Comparison of ENCODE assay signal across 15 mouse cellular contexts in genomic region chr10:80966296-80966695, GRCm38 (mm10). TPM values are rescaled to one million over a fixed set of nuclear protein-coding genes. Genes with fewer than 3 reads are reported as not detected.
DNase-seq lines count a peak whose midpoint lies in the region; ATAC-seq and TF ChIP-seq lines count a peak whose summit lies in the region.
"Had no signal": no experiment of that assay in that cellular context is flagged by ENCODE, and none has a peak within 500 bp of the region (broad histone marks: within the 10 kb centered on the region; RNA-seq: fewer than 3 reads in every experiment).

No protein-coding gene starts in this region.

- no peak overlapping the region for H3K4me3 ChIP-seq in liver, postnatal 0 days (ENCODE audit: low read depth, low read length)
- H3K4me3 ChIP-seq in hindbrain, embryonic 11.5 days (ENCODE audit: low read depth, low read length), result no peak overlapping the region
- H3K4me3 ChIP-seq: heart, adult 2 months; hindbrain, embryonic 10.5 days; myocyte had no signal

- H3K9me3 ChIP-seq in liver, postnatal 0 days (ENCODE audit: low read length), result no peaks in the 10 kb centered on the region
- no peaks in the 10 kb centered on the region for H3K9me3 ChIP-seq in hindbrain, embryonic 11.5 days (ENCODE audit: control insufficient read depth, low read length)

- ATAC-seq in liver, postnatal 0 days, result peak; percentile 23; the same call in 1 of the 2 replicates
- no peak for ATAC-seq in hindbrain, embryonic 11.5 days (ENCODE audit: low FRiP score)

- H3K9ac ChIP-seq in liver, postnatal 0 days (replicated peaks), result no peak overlapping the region
- no peak overlapping the region for H3K9ac ChIP-seq in hindbrain, embryonic 11.5 days (ENCODE audit: low read depth, low read length)

- peaks cover 26% of the 10 kb centered on the region for H3K4me1 ChIP-seq in liver, postnatal 0 days (ENCODE audit: insufficient read depth)
- peaks cover 3% of the 10 kb centered on the region for H3K4me1 ChIP-seq in hindbrain, embryonic 11.5 days (replicated peaks; ENCODE audit: control insufficient read depth, insufficient read depth, low read length)

- TF ChIP-seq EP300 in liver, postnatal 0 days (IDR thresholded peaks at IDR 0.05; ENCODE audit: low read depth), result no peak

- no peaks in the 10 kb centered on the region for H3K36me3 ChIP-seq in liver, postnatal 0 days (replicated peaks; ENCODE audit: insufficient read depth, low read length)
- no peaks in the 10 kb centered on the region for H3K36me3 ChIP-seq in hindbrain, embryonic 11.5 days (ENCODE audit: control insufficient read depth, insufficient read depth, low read length)
- H3K36me3 ChIP-seq: hindbrain, embryonic 10.5 days had no signal

- DNase-seq in embryo, embryonic 11 days, result peak; percentile 32
- no peak for DNase-seq in embryo, embryonic 9.5 days (ENCODE audit: extremely low spot score)
- DNase-seq in 3T3-L1 (ENCODE audit: low read depth, low spot score), result peak; percentile 42
- DNase-seq in adrenal gland, postnatal 36 days, result peak; percentile 70 to 78
- DNase-seq in liver, postnatal 0 days, result no peak
- no peak for DNase-seq in heart, adult 11 months
- DNase-seq in hindbrain, embryonic 11.5 days (ENCODE audit: low spot score), result no peak
- no peak for DNase-seq in right cerebral cortex, postnatal 25 days
- DNase-seq: cerebellum, adult 9-11 months; heart, adult 2 months; retina, postnatal 1 day; thymus, postnatal 4 days had no signal

- 53% methylated on average over 12 of the region's 12 CpGs for WGBS in liver, postnatal 0 days (ENCODE audit: insufficient replicate concordance)
- WGBS in hindbrain, embryonic 11.5 days, result 54% methylated on average over 12 of the region's 12 CpGs

- TF ChIP-seq CTCF in liver, postnatal 0 days (IDR thresholded peaks at IDR 0.05; ENCODE audit: low read depth), result no peak

- H3K4me2 ChIP-seq in liver, postnatal 0 days (ENCODE audit: low read depth, low read length), result no peak overlapping the region
- no peak overlapping the region for H3K4me2 ChIP-seq in hindbrain, embryonic 11.5 days (replicated peaks; ENCODE audit: low read depth, low read length)

- no peak overlapping the region for H3K27ac ChIP-seq in liver, postnatal 0 days (ENCODE audit: low read depth)
- H3K27ac ChIP-seq in hindbrain, embryonic 11.5 days (ENCODE audit: low read depth, low read length), result no peak overlapping the region
- H3K27ac ChIP-seq: heart, adult 2 months; hindbrain, embryonic 10.5 days; kidney, postnatal 0 days had no signal

- H3K27me3 ChIP-seq in liver, postnatal 0 days (ENCODE audit: insufficient read depth, low read length), result no peaks in the 10 kb centered on the region
- no peaks in the 10 kb centered on the region for H3K27me3 ChIP-seq in hindbrain, embryonic 11.5 days (ENCODE audit: control insufficient read depth, insufficient read depth, low read length)

RNA-seq across cellular contexts. Expression of gene Gadd45b, which starts 36.4 kb away (rescaled TPM):
- total RNA-seq in adrenal gland, postnatal 36 days (2021), result 100 to 1,000 TPM in 1 of 2 experiments, 10 to 100 TPM in 1; 81.7 to 149 TPM
- polyA plus RNA-seq in liver, postnatal 0 days (2015; fragmentation: Nextera tagmentation; extraction: Ambion mirVana), result 17.3 and 18.7 TPM in 2 replicates
- 13.8 and 14.6 TPM in 2 replicates for polyA plus RNA-seq in hindbrain, embryonic 11.5 days (2014; fragmentation: Nextera tagmentation; extraction: Ambion mirVana)

RNA-seq across cellular contexts. Expression of gene Lmnb2, which starts 48.3 kb away (rescaled TPM):
- total RNA-seq in adrenal gland, postnatal 36 days (2021), result 10 to 100 TPM; 11.2 to 17.2 TPM
- polyA plus RNA-seq in liver, postnatal 0 days (2015; fragmentation: Nextera tagmentation; extraction: Ambion mirVana), result 5.4 and 6.5 TPM in 2 replicates
- 14.6 and 19.0 TPM in 2 replicates for polyA plus RNA-seq in hindbrain, embryonic 11.5 days (2014; fragmentation: Nextera tagmentation; extraction: Ambion mirVana)

RNA-seq across cellular contexts. Expression of gene Gng7, which starts 48.4 kb away (rescaled TPM):
- 1 to 10 TPM; 6.4 to 6.7 TPM for total RNA-seq in adrenal gland, postnatal 36 days (2021)
- 1.3 TPM in 2 replicates for polyA plus RNA-seq in liver, postnatal 0 days (2015; fragmentation: Nextera tagmentation; extraction: Ambion mirVana)
- 6.6 and 7.2 TPM in 2 replicates for polyA plus RNA-seq in hindbrain, embryonic 11.5 days (2014; fragmentation: Nextera tagmentation; extraction: Ambion mirVana)

RNA-seq across cellular contexts. Expression of gene Diras1, which starts 59.2 kb away (rescaled TPM):
- 1 to 10 TPM; 1.2 to 1.5 TPM for total RNA-seq in adrenal gland, postnatal 36 days (2021)
- not detected in 2 replicates for polyA plus RNA-seq in liver, postnatal 0 days (2015; fragmentation: Nextera tagmentation; extraction: Ambion mirVana)
- polyA plus RNA-seq in hindbrain, embryonic 11.5 days (2014; fragmentation: Nextera tagmentation; extraction: Ambion mirVana), result 3.4 and 5.8 TPM in 2 replicates
- total RNA-seq: heart, adult 2 months had no signal

Comparison
In these comparisons a context has a peak if more than half of its experiments do, and no peak if none do; other contexts are left out.
1. DNase-seq: peak in embryo, embryonic 11 days (single experiment), 3T3-L1 (single experiment) and adrenal gland, postnatal 36 days (2 of 2); none in embryo, embryonic 9.5 days (single experiment), liver, postnatal 0 days (single experiment), heart, adult 11 months (single experiment), hindbrain, embryonic 11.5 days (single experiment) and right cerebral cortex, postnatal 25 days (single experiment).